Mouse (Mus musculus): ENCODE measurements at regions not wholly inside any gene's neighbourhood (a gene's known extent, or its start where the extent isn't known, plus 50 kb on each side); places are given as distances from the start of the nearest gene placed in this dataset.

- TF ChIP-seq POLR2A (IDR thresholded peaks at IDR 0.05; ENCODE audit: extremely low read depth, insufficient read depth, low read length) (no peak), CTCF (IDR thresholded peaks at IDR 0.05; ENCODE audit: extremely low read depth, insufficient read depth, low read length) (no peak)
These were observed 664.0 kb upstream of the Brinp1 start for GRCm38 (mm10) chr4:69618161-69618730.
